Mouse (Mus musculus) small intestine, adult 2 months (tissue): Measurements from ENCODE around the gene Golga2.

ENCODE experiments used
- CTCF ChIP-seq: fragments of 200-500 bp; IDR thresholded peaks from 2 replicates; pipeline ENCODE4 v1.5.1; 2012; ENCODE audit warnings: low read depth, mild to moderate bottlenecking, control low read depth, inconsistent platforms, low read length, moderate library complexity, mixed read lengths; ENCODE audit not compliant: insufficient replicate concordance, insufficient read length; ENCODE audit errors: extremely low read depth
- POLR2A ChIP-seq: fragments of 200-500 bp; IDR thresholded peaks from 2 replicates; pipeline ENCODE4 v1.6.1; 2012; ENCODE audit warnings: low read depth, mild to moderate bottlenecking, control low read depth, inconsistent platforms, low read length, moderate library complexity

DNA sequence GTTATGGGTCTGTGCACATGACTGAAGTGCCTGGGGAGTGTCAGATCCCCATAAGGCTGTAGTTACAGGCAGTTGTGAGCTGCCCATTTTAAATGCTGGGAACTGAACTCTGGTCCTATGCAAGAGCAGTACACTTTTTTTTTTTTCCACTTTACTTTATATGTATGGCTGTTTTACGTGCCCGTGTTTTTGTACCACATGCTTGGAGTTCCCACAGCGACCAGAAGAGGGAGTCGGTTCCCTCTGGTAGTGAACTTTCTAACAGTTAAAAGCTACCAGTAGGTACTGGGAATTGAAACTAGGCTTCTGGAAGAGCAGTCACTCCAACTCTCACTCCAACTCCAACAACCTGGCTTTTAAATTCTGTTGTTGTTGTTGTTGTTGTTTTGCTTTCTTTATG is 26.5 kb upstream of the Golga2 start:
- TF ChIP-seq CTCF (peak; percentile 6; the same call in 1 of the 2 replicates), POLR2A (no peak)
